Mouse (Mus musculus): Measurements from ENCODE around the gene Efhc2. TPM values are rescaled to one million over a fixed set of nuclear protein-coding genes. Genes with fewer than 3 reads are reported as not detected.

The Efhc2 gene
- 0.48 and 0.53 TPM in 2 replicates for polyA plus RNA-seq (2016; fragmentation: Nextera tagmentation; extraction: Ambion mirVana)

GRCm38 (mm10) chrX:17319126-17319583 lies at the start of gene Efhc2:
Efhc2 (minus strand) TSS chrX:17319368.
- WGBS = 12% methylated on average over 14 of the region's 19 CpGs
- H3K27ac ChIP-seq = no peak within 1 kb of the TSS
- peak; percentile 45 for DNase-seq (ENCODE audit: low spot score)

GRCm38 (mm10) chrX:17365114-17365513 lies 45.9 kb upstream of the Efhc2 start:
- no peaks in the 10 kb centered on the region for H3K27me3 ChIP-seq (ENCODE audit: low read depth, poor library complexity, severe bottlenecking)
- no peak overlapping the region for H3K4me3 ChIP-seq
- no peak overlapping the region for H3K27ac ChIP-seq
- no peaks in the 10 kb centered on the region for H3K36me3 ChIP-seq
- H3K9me3 ChIP-seq (replicated peaks) = no peaks in the 10 kb centered on the region
- H3K4me1 ChIP-seq = no peaks in the 10 kb centered on the region
- no peak for DNase-seq (ENCODE audit: low spot score)
- 74% methylated on average over 2 of the region's 2 CpGs for WGBS

More at GRCm38 (mm10) chrX:17319126-17319583, at the start of gene Efhc2:
- peak within 1 kb of the TSS; percentile 44 for H3K4me3 ChIP-seq
- H3K36me3 ChIP-seq = no peaks in the 10 kb centered on the region
- H3K4me1 ChIP-seq = no peaks in the 10 kb centered on the region
- no peaks in the 10 kb centered on the region for H3K9me3 ChIP-seq (replicated peaks)
- H3K27me3 ChIP-seq (ENCODE audit: low read depth, poor library complexity, severe bottlenecking) = no peaks in the 10 kb centered on the region

- Histone ChIP-seq H3K27me3 (ENCODE audit: low read depth, poor library complexity, severe bottlenecking) (no peaks in the 10 kb centered on the region), H3K36me3 (no peaks in the 10 kb centered on the region), H3K4me3 (no peak overlapping the region), H3K27ac (no peak overlapping the region), H3K4me1 (no peaks in the 10 kb centered on the region), H3K9me3 (replicated peaks) (no peaks in the 10 kb centered on the region)
- DNase-seq (ENCODE audit: low spot score) = no peak
- 85% methylated on average over 3 of the region's 3 CpGs for WGBS
Observed at GRCm38 (mm10) chrX:17300349-17300880, 18.8 kb downstream of the Efhc2 start.

GRCm38 (mm10) chrX:17283899-17284298 lies 35.3 kb downstream of the Efhc2 start:
- 87% methylated on average over 2 of the region's 2 CpGs for WGBS
- DNase-seq (ENCODE audit: low spot score) = no peak

GRCm38 (mm10) chrX:17225141-17225540 lies 94.0 kb downstream of the Efhc2 start:
- Histone ChIP-seq H3K4me1 (no peaks in the 10 kb centered on the region), H3K27ac (no peak overlapping the region), H3K36me3 (no peaks in the 10 kb centered on the region), H3K27me3 (ENCODE audit: low read depth, poor library complexity, severe bottlenecking) (no peaks in the 10 kb centered on the region), H3K9me3 (replicated peaks) (no peaks in the 10 kb centered on the region), H3K4me3 (no peak overlapping the region)
- no peak for DNase-seq (ENCODE audit: low spot score)

More at GRCm38 (mm10) chrX:17283899-17284298, 35.3 kb downstream of the Efhc2 start:
- Histone ChIP-seq H3K4me1 (no peaks in the 10 kb centered on the region), H3K27me3 (ENCODE audit: low read depth, poor library complexity, severe bottlenecking) (no peaks in the 10 kb centered on the region), H3K36me3 (no peaks in the 10 kb centered on the region), H3K27ac (no peak overlapping the region), H3K4me3 (no peak overlapping the region), H3K9me3 (replicated peaks) (no peaks in the 10 kb centered on the region)

- no peak overlapping the region for H3K4me3 ChIP-seq
- H3K9me3 ChIP-seq (replicated peaks) = no peaks in the 10 kb centered on the region
- H3K36me3 ChIP-seq = no peaks in the 10 kb centered on the region
- no peaks in the 10 kb centered on the region for H3K4me1 ChIP-seq
- no peaks in the 10 kb centered on the region for H3K27me3 ChIP-seq (ENCODE audit: low read depth, poor library complexity, severe bottlenecking)
- no peak for DNase-seq (ENCODE audit: low spot score)
- H3K27ac ChIP-seq = no peak overlapping the region
Observed at GRCm38 (mm10) chrX:17217451-17217850, 101.7 kb downstream of the Efhc2 start.

GRCm38 (mm10) chrX:17213515-17213914 lies 105.7 kb downstream of the Efhc2 start:
- H3K9me3 ChIP-seq (replicated peaks) = no peaks in the 10 kb centered on the region
- H3K36me3 ChIP-seq = no peaks in the 10 kb centered on the region
- no peak overlapping the region for H3K27ac ChIP-seq
- DNase-seq (ENCODE audit: low spot score) = no peak
- 91% methylated on average over 2 of the region's 2 CpGs for WGBS
- no peaks in the 10 kb centered on the region for H3K27me3 ChIP-seq (ENCODE audit: low read depth, poor library complexity, severe bottlenecking)
- H3K4me3 ChIP-seq = no peak overlapping the region
- H3K4me1 ChIP-seq = no peaks in the 10 kb centered on the region

GRCm38 (mm10) chrX:17175748-17176147 lies 143.4 kb downstream of the Efhc2 start:
- Histone ChIP-seq H3K36me3 (no peaks in the 10 kb centered on the region), H3K27me3 (ENCODE audit: low read depth, poor library complexity, severe bottlenecking) (no peaks in the 10 kb centered on the region), H3K27ac (no peak overlapping the region), H3K4me3 (no peak overlapping the region), H3K4me1 (no peaks in the 10 kb centered on the region), H3K9me3 (replicated peaks) (no peaks in the 10 kb centered on the region)
- WGBS = 79% methylated on average over 3 of the region's 3 CpGs
- DNase-seq (ENCODE audit: low spot score) = no peak

GRCm38 (mm10) chrX:17165638-17166037 lies 153.5 kb downstream of the Efhc2 start:
- no peak overlapping the region for H3K27ac ChIP-seq
- H3K4me1 ChIP-seq = no peaks in the 10 kb centered on the region
- WGBS = 44% methylated on average over 1 of the region's 1 CpGs
- no peaks in the 10 kb centered on the region for H3K27me3 ChIP-seq (ENCODE audit: low read depth, poor library complexity, severe bottlenecking)
- H3K4me3 ChIP-seq = no peak overlapping the region
- DNase-seq (ENCODE audit: low spot score) = no peak
- no peaks in the 10 kb centered on the region for H3K9me3 ChIP-seq (replicated peaks)
- no peaks in the 10 kb centered on the region for H3K36me3 ChIP-seq
